Mouse (Mus musculus) urinary bladder, adult 2 months (tissue): ENCODE results near the gene Dyrk1a. TPM values are rescaled to one million over a fixed set of nuclear protein-coding genes. Genes with fewer than 3 reads are reported as not detected.

Experiments
- DNase-seq: peaks from one replicate; pipeline ENCODE4 v3.0.0; 2022; ENCODE audit warnings: low spot score
- polyA plus RNA-seq: library from polyadenylated mRNA; depleted of rRNA; stranded (reverse); fragments of >200 nt; gene quantifications from 2 replicates; pipeline ENCODE4 v1.2.3, GENCODE M21; 2012

The Dyrk1a gene
- polyA plus RNA-seq, 1 experiment = 25.4 TPM

DNA sequence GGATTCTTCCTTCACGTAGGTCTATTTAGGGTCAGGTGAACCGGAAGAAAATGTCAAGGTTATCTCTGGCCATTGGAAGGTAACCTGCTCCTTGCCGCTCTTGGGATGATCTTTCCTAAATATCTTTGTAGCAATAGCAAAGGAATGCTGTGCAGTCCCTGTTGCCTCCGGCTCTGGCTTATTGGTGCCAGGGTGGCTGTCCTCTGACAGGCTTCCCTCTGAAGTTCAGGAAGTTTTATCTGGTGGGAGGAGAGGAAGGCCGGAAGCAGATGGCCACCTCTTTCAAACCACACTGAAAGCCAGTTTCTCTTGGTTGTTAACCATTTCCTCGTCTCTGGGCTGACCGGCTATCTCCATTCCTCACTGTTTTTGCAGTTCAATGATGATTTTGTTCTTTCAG is 10.5 kb upstream of the Dyrk1a start:
- DNase-seq = no peak

- no peak for DNase-seq
These were observed 10.0 kb upstream of the Dyrk1a start for GRCm38 (mm10) chr16:94559782-94560181.

DNA sequence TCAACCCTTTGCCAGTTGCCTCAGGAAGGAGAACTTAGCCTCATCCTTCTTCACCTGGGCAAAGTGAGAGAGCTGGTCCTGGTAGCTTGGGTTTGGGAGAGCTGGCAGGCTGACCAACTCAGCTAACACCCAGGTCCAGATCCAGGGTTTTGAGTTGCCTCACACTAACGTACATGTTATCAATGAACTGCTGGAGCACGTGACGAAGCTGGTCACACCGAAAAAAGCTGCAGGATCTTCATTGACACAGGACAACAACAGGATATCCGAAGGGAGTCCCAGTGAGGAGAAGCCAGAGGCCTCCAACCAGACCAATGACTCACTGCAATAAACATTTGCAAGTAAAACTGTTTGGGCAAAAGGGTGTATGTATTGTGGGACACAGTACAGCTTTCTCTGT is 9.2 kb upstream of the Dyrk1a start:
- no peak for DNase-seq

GRCm38 (mm10) chr16:94566124-94566523 is 3.7 kb upstream of the Dyrk1a start:
- no peak for DNase-seq

- no peak for DNase-seq
These were observed 2.8 kb upstream of the Dyrk1a start for GRCm38 (mm10) chr16:94566834-94567585.

DNA sequence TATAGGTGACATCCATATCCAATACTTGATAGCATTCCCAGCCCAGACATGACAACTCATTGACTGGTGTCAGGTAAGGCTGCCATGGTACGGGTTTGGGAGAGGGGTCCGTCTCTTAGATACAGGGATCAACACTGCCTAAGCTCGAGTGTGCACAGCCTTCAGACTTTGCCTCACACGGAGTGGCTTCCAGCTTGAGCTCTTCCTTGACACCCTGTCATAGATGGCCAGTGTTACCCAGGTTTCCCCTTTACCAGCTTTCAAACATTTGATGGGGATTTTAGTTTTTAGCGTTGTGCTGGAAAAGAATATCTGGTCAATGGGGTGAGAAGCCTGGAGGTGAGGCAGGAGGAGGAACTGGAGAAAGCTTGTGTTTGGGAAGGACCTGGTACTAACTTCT is 2.1 kb upstream of the Dyrk1a start:
- no peak for DNase-seq

- no peak for DNase-seq
These were observed 1.2 kb upstream of the Dyrk1a start for GRCm38 (mm10) chr16:94568335-94569228.

GRCm38 (mm10) chr16:94570361-94571041 is 691 bp downstream of the Dyrk1a start:
- DNase-seq = peak; percentile 77

GRCm38 (mm10) chr16:94571111-94571993 is 1.5 kb downstream of the Dyrk1a start:
- no peak for DNase-seq

GRCm38 (mm10) chr16:94572422-94572821 is 2.6 kb downstream of the Dyrk1a start:
- no peak for DNase-seq

- DNase-seq = no peak
These were observed 4.4 kb downstream of the Dyrk1a start for GRCm38 (mm10) chr16:94574025-94574717.

- DNase-seq = no peak
These were observed 4.9 kb downstream of the Dyrk1a start for GRCm38 (mm10) chr16:94574718-94575094.

DNA sequence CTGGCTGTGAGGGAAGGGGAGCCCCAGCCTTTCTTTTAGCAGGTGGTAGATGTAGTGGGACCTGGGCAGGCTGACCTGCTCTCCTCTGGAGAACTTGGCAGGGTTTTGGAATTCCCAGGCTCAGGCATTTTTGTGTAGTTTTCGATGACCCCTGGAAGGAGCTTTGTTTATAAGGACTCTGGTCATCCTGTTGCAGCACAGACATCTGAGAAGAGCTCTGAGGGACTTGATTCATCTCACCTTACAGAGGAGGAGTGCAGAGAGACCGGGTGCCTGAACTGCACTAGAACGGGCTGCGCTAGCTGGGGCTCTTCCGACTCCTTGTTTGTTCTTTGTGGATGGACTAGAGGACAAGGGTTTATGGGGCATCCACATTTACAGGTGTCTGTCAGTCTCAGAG is 5.9 kb downstream of the Dyrk1a start:
- no peak for DNase-seq

GRCm38 (mm10) chr16:94579348-94579747 is 9.5 kb downstream of the Dyrk1a start:
- DNase-seq = no peak

DNA sequence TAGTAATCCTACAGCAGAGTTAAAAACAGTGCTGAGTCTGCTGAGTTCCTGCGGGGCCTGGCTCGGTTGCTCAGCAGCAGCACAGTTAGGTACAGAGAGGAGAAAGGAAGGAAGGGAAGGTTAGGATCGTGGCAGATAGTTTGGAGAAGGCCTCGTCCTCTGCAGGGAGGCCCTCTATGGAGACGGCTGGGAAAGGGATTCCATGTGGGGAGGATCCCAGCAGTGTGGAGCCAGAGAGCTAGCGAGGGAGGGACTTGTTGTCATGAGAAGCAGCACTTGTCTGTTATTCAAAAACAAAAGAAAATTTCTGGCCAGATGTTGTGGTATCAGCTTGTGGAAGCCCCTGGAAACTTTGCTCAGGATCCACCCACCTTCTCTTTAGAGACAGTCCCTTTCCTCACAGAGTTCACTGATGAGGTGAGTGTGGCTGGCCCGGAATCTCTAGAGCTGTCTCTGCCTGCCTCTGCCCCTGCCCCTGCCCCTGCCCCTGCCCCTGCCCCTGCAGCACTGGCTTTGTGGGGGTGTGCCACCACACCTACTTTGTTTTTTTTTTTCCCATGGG is 11.1 kb downstream of the Dyrk1a start:
- no peak for DNase-seq

DNA sequence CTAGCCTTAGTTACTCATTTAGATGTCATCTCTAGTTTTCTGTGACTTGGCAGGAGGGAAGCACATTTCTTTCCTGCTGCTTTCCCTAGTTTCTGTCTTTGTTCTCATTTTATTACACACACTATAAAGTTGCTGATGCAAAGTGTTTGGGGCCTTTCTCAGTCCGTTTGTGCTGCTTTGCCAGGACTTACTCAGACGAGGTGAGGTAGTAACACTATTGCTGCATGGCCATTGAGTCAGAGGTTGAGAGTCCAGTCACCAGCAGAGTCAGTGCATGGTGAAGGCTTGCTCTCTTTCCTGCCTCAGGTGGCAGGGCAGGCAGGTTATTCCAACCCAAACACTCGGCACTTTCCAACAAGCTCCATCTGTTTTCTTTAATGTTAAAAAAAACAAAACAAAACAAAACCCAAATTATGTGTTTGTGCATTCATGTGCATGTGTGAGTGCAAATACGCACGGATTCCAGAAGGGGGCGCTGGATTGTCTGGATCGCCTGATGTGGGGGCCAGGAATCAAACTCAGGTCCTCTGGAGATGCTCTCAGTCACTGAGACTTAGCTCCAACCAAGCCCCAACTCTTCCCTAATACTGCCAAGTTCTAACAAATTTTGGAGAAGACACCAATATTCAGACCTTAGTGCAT is 16.7 kb downstream of the Dyrk1a start:
- DNase-seq = no peak

GRCm38 (mm10) chr16:94587461-94587860 is 17.7 kb downstream of the Dyrk1a start:
- DNase-seq = no peak

GRCm38 (mm10) chr16:94588171-94588570 is 18.4 kb downstream of the Dyrk1a start:
- DNase-seq = no peak

DNA sequence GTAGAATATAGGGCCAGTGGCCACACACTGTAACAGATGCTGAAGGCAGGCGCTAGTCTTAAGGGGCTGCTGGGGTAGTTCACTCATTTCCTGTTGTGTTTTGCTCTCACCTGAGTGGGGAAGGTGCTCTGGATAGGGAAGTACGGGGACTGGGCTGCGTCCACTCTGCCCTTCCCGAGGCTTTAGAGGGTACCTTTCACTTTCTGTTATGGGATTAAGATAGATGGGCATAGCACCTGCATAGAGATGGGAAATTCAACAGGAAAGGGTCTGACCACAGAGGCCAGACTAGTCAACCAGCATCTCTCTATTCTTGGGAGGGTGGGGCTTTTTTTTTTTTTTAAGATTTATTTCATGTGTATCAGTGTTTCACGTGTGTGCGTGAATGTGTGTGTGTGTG is 19.2 kb downstream of the Dyrk1a start:
- no peak for DNase-seq

GRCm38 (mm10) chr16:94589648-94590047 is 19.8 kb downstream of the Dyrk1a start:
- no peak for DNase-seq
